Mouse (Mus musculus) thymus, postnatal 4 days (tissue): ENCODE data around the gene Actg2.
"Not testable (repeated sequence)": the region's sequence is repeated elsewhere in the genome, so short reads cannot be mapped to it uniquely, and the experiment has no call there.

Experiments used
- DNase-seq: peaks from one replicate; pipeline ENCODE4 v3.0.0; 2021

The Actg2 gene

GRCm38 (mm10) chr6:83536028-83536794 lies at the start of gene Actg2:
Gene Actg2 (minus strand): TSS chr6:83536265.
- DNase-seq, result no peak

- not testable (repeated sequence) for DNase-seq
These were observed 49.3 kb upstream of the Actg2 start for GRCm38 (mm10) chr6:83585328-83585727.

DNA sequence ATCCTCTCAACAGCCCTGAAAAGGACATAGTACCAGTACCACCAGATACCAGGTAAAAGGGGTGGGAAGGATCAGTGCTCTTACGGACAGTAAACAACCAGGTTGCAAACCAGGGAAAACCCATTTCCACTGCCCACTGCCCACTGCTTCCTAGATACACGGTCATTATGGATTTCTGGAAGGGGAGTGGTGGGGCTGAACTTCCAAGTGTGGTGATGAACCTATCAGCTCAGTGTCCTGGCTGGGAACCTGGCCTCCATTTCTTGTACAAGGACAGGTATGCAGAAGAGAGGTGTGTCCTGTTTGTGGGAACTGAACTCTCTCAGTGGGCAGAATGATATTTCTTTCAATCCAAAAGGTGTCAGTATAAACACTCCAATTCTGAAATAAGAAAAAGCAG lies 47.5 kb upstream of the Actg2 start:
- DNase-seq, result no peak

DNA sequence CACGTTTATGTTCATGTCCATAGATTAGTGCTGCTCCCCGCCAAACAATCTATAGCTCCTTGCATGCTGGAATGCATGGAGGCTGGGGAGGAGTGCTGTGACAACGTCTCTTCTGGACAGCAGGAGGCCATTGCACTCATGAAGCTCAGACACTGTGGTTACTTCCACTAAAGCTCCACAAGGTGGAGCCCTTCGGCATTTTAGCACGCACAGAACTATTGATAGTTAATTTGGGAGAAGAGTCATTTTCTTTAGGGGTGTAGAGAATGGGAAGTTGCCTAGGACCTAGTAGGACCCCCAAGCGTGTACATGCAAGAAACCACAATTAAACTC lies 46.8 kb upstream of the Actg2 start:
- DNase-seq, result peak; percentile 56

GRCm38 (mm10) chr6:83582135-83582937 lies 46.3 kb upstream of the Actg2 start:
- DNase-seq, result no peak

- DNase-seq, result no peak
These were observed 41.5 kb upstream of the Actg2 start for GRCm38 (mm10) chr6:83577534-83577933.

- no peak for DNase-seq
These were observed 39.5 kb upstream of the Actg2 start for GRCm38 (mm10) chr6:83575609-83576008.

DNA sequence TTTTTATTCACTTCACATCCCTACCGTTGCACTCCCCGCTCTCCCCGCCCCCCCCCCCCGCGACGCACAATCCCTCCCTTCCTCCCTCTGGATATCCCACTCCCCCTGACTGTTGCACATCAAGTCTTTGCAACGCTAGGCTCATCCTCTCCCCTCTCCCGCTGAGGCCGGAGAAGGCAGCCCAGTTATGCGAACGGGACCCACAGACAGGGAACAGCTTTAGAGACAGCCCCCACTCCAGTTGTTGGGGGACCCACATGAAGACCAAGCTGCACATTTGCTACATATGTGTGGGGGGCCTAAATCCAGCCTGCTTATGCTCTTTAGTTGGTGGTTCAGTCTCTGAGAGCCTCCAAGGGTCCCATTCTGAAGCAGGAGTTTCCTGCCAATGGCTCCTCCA lies 36.6 kb upstream of the Actg2 start, which contains the start of gene Stambp:
Gene Stambp, minus strand, starts transcription at position 59 of the 400 bp plus-strand sequence.
- DNase-seq, result peak; percentile 42

- DNase-seq, result peak; percentile 87
These were observed 36.0 kb upstream of the Actg2 start for GRCm38 (mm10) chr6:83571840-83572667.

GRCm38 (mm10) chr6:83568901-83569862 lies 33.1 kb upstream of the Actg2 start:
- DNase-seq, result peak; percentile 22

- DNase-seq, result no peak
These were observed 19.9 kb upstream of the Actg2 start for GRCm38 (mm10) chr6:83555972-83556371.

GRCm38 (mm10) chr6:83548346-83548745 lies 12.3 kb upstream of the Actg2 start:
- DNase-seq, result no peak

- DNase-seq, result no peak
These were observed 9.7 kb upstream of the Actg2 start for GRCm38 (mm10) chr6:83545778-83546177.

DNA sequence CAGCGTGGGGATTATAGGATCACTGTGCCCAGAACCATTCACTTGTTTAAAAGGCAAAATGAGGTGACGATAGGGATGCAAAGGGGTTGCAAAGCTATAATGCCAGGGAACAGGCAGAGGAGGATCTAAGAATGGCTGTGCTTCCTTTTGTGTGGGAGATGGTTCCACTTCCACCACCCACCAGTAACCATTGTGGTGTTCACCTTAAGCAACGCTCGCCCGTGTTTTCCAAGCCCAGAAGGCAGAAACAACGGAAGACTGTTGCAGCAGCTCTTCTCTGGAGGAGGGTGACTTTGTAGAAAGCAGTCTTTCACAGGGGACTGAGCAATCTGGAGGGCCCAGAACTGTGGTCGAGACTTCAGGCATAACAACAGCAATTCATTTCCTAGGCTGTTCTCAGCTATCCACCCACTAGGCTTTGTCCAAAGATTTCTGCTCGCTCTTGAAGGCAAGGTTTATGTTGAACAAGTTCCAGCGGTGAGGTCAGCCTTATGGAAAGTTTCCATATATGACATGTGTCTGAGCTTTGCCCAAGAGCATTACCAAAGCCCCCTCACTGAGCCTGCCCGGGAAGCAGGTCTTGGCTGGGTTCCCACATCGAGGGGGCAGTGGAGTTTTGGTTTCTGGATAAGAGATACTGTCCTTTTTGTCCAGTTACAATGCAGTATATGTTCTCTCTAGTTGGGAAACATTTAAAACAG lies 5.8 kb upstream of the Actg2 start:
- no peak for DNase-seq

DNA sequence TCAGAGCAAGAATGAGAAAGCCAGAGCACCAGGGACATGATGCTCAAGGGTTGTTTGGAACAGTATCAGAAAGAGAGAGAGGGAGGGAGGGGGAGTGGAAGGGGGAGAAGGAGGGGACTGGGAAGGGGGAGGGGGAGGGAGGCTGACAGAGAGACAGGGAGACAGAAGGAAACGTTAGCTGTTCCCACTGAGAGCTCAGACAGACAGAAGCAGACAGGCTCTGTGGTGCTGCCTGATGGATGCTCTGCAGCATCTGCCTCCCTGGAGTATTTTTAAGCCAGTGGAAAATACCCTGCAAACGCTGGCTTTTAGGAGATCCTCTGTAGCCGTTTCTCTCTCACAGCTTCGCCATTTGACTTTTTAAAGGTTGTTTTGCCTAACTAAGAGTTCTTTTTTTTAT lies 4.0 kb upstream of the Actg2 start:
- no peak for DNase-seq

GRCm38 (mm10) chr6:83536795-83537059 lies 662 bp upstream of the Actg2 start:
- DNase-seq, result no peak

- DNase-seq, result no peak
These were observed 3.5 kb downstream of the Actg2 start for GRCm38 (mm10) chr6:83532608-83533007.

GRCm38 (mm10) chr6:83523194-83523593 lies 12.9 kb downstream of the Actg2 start:
- DNase-seq, result no peak

- no peak for DNase-seq
These were observed 14.3 kb downstream of the Actg2 start for GRCm38 (mm10) chr6:83521784-83522183.

- DNase-seq, result no peak
These were observed 17.4 kb downstream of the Actg2 start for GRCm38 (mm10) chr6:83518637-83519036.

- DNase-seq, result no peak
These were observed 20.9 kb downstream of the Actg2 start for GRCm38 (mm10) chr6:83515172-83515571.

DNA sequence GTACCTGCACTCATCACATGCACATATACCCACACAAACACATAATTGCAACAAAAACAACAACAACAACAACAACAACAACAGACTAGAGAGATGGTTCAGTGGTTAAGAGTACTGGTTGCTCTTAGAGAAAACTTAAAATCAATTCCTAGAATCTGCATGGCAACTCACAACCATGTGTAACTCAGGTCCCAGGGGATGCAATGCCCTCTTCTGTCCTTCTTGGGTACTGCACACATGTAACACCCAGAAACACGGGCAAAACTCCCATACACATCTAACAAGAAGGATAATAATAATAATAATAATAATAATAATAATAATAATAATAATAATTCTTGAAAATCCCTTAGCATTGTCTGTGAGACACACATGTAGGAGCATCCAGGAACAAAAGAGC lies 23.6 kb downstream of the Actg2 start:
- peak; percentile 77 for DNase-seq
